Mouse (Mus musculus) large intestine, adult 2 months (tissue): ENCODE results near the gene Syngr3. TPM values are rescaled to one million over a fixed set of nuclear protein-coding genes. Genes with fewer than 3 reads are reported as not detected.
"Not testable (repeated sequence)": the region's sequence is repeated elsewhere in the genome, so short reads cannot be mapped to it uniquely, and the experiment has no call there.

Experiments
- DNase-seq: peaks from one replicate; pipeline ENCODE4 v3.0.0-alpha.2; 2012; ENCODE audit warnings: low read depth, low spot score
- WGBS: fragments of 180-500 bp; shearing (Covaris S2); methylation state at CpG from one replicate; pipeline ENCODE4 v1.1.7; 2018; 5-methylcytosine and 5-hydroxymethylcytosine counted together
- polyA plus RNA-seq: library from polyadenylated mRNA; depleted of rRNA; stranded (reverse); fragments of >200 nt; gene quantifications from 2 replicates; pipeline ENCODE4 v1.2.3, GENCODE M21; 2012

Gene Syngr3
- polyA plus RNA-seq, 1 experiment: 2.7 TPM

GRCm38 (mm10) chr17:24721383-24721955 is 31.7 kb upstream of the Syngr3 start:
- 29% methylated on average over 7 of the region's 7 CpGs for WGBS
- not testable (repeated sequence) for DNase-seq

- under 1% methylated on average over 11 of the region's 11 CpGs for WGBS
- DNase-seq: not testable (repeated sequence)
Measured at GRCm38 (mm10) chr17:24720616-24721015, 30.9 kb upstream of the Syngr3 start.

GRCm38 (mm10) chr17:24719494-24720222 is 29.9 kb upstream of the Syngr3 start:
- DNase-seq: peak; percentile 79
- WGBS: under 1% methylated on average over 61 of the region's 61 CpGs

- WGBS: 40% methylated on average over 5 of the region's 5 CpGs
- DNase-seq: not testable (repeated sequence)
Measured at GRCm38 (mm10) chr17:24718938-24719337, 29.2 kb upstream of the Syngr3 start.

GRCm38 (mm10) chr17:24717943-24718342 is 28.2 kb upstream of the Syngr3 start, which contains the start of the genes Rnf151 and Rps2:
TSS of gene Rnf151 (minus strand) at chr17:24718063.
TSS of gene Rps2 (plus strand) at chr17:24718116.
- WGBS: 89% methylated on average over 4 of the region's 4 CpGs

GRCm38 (mm10) chr17:24716166-24716682 is 26.5 kb upstream of the Syngr3 start:
- DNase-seq: no peak
- WGBS: 94% methylated on average over 15 of the region's 15 CpGs

More at GRCm38 (mm10) chr17:24717943-24718342, 28.2 kb upstream of the Syngr3 start, which contains the start of the genes Rnf151 and Rps2:
- DNase-seq: no peak

GRCm38 (mm10) chr17:24715556-24715955 is 25.8 kb upstream of the Syngr3 start:
- WGBS: 68% methylated on average over 6 of the region's 6 CpGs
- DNase-seq: no peak

- 18% methylated on average over 2 of the region's 2 CpGs for WGBS
- no peak for DNase-seq
Measured at GRCm38 (mm10) chr17:24708646-24709045, 18.9 kb upstream of the Syngr3 start.

- no peak for DNase-seq
- WGBS: under 1% methylated on average over 24 of the region's 24 CpGs
Measured at GRCm38 (mm10) chr17:24707801-24708425, 18.2 kb upstream of the Syngr3 start.

- no peak for DNase-seq
- WGBS: under 1% methylated on average over 32 of the region's 32 CpGs
Measured at GRCm38 (mm10) chr17:24706982-24707800, 17.4 kb upstream of the Syngr3 start, which contains the start of gene Tbl3. TSS of gene Tbl3 (minus strand) at chr17:24707660.

GRCm38 (mm10) chr17:24705821-24706220 is 16.1 kb upstream of the Syngr3 start:
- 95% methylated on average over 3 of the region's 3 CpGs for WGBS
- no peak for DNase-seq

- no peak for DNase-seq
- WGBS: 84% methylated on average over 9 of the region's 9 CpGs
Measured at GRCm38 (mm10) chr17:24701251-24701650, 11.5 kb upstream of the Syngr3 start.

GRCm38 (mm10) chr17:24699473-24699872 is 9.7 kb upstream of the Syngr3 start:
- DNase-seq: peak; percentile 82
- 32% methylated on average over 2 of the region's 2 CpGs for WGBS

GRCm38 (mm10) chr17:24698715-24699114 is 9.0 kb upstream of the Syngr3 start:
- DNase-seq: no peak
- 28% methylated on average over 9 of the region's 9 CpGs for WGBS

GRCm38 (mm10) chr17:24697985-24698384 is 8.2 kb upstream of the Syngr3 start:
- peak; percentile 59 for DNase-seq

GRCm38 (mm10) chr17:24696011-24696697 is 6.4 kb upstream of the Syngr3 start, which contains the start of the genes Gfer and Noxo1:
TSS of gene Gfer (minus strand) at chr17:24696156.
TSS of gene Noxo1 (plus strand) at chr17:24696234.
- WGBS: under 1% methylated on average over 74 of the region's 76 CpGs
- no peak for DNase-seq

More at GRCm38 (mm10) chr17:24697985-24698384, 8.2 kb upstream of the Syngr3 start:
- WGBS: 7% methylated on average over 5 of the region's 5 CpGs

GRCm38 (mm10) chr17:24695326-24696010 is 5.7 kb upstream of the Syngr3 start:
- 4% methylated on average over 47 of the region's 51 CpGs for WGBS

GRCm38 (mm10) chr17:24692385-24692784 is 2.6 kb upstream of the Syngr3 start:
- DNase-seq: no peak
- 87% methylated on average over 5 of the region's 5 CpGs for WGBS

More at GRCm38 (mm10) chr17:24695326-24696010, 5.7 kb upstream of the Syngr3 start:
- no peak for DNase-seq
